Mouse (Mus musculus) liver, embryonic 14.5 days (tissue): ENCODE measurements around the gene Tmem98. TPM values are rescaled to one million over a fixed set of nuclear protein-coding genes. Genes with fewer than 3 reads are reported as not detected.

Experiments used
- ATAC-seq: fragments of 200-750 bp; cut with Nextera tagmentation; 2 replicates; pipeline ENCODE4 v1.8.0; 2017; ENCODE audit warnings: moderate number of reproducible peaks, mild to moderate bottlenecking, moderate library complexity; ENCODE audit not compliant: insufficient read depth
- DNase-seq, 3 experiments: peaks; one replicate each; pipeline ENCODE4 v3.0.0-alpha.2; 2012 to 2013; ENCODE audit warnings: low read depth in 3 of 3, low spot score in 3 of 3
- H3K27ac ChIP-seq: fragments of 300-500 bp; sonication (generic); 2 replicates; pipeline ENCODE4 v1.5.1; 2014; ENCODE audit warnings: moderate library complexity, mild to moderate bottlenecking, control low read depth, inconsistent platforms
- H3K27me3 ChIP-seq: fragments of 300-500 bp; sonication (generic); 2 replicates; pipeline ENCODE4 v1.6.1; 2014; ENCODE audit warnings: mild to moderate bottlenecking, low read length, moderate library complexity; ENCODE audit not compliant: control insufficient read depth, insufficient read depth
- H3K36me3 ChIP-seq: fragments of 300-500 bp; sonication (generic); replicated peaks from 2 replicates; pipeline ENCODE4 v1.6.1; 2014; ENCODE audit warnings: low read depth; ENCODE audit not compliant: control insufficient read depth, insufficient read depth
- H3K4me1 ChIP-seq, 2 experiments: fragments of 200-500 bp in 1 of 2; fragments of 300-500 bp in 1 of 2; sonication (generic) in 1 of 2; replicated peaks; 2 replicates each; pipeline ENCODE4 v1.6.1; 2012 to 2014; ENCODE audit warnings: antibody characterized with exemption in 1 of 2, inconsistent platforms in 1 of 2, low read length in 1 of 2; ENCODE audit not compliant: control insufficient read depth in 2 of 2, insufficient read depth in 2 of 2
- H3K4me2 ChIP-seq: fragments of 300-500 bp; sonication (generic); 2 replicates; pipeline ENCODE4 v1.6.1; 2014; ENCODE audit warnings: low read depth, mild to moderate bottlenecking, control low read depth, moderate library complexity
- H3K4me3 ChIP-seq, 2 experiments: fragments of 200-500 bp in 1 of 2; fragments of 300-500 bp in 1 of 2; sonication (generic) in 1 of 2; 2 replicates each; pipeline ENCODE4 v1.5.1; 2012 to 2014; ENCODE audit warnings: low read depth in 2 of 2, low read length in 2 of 2, mild to moderate bottlenecking in 2 of 2, control low read depth in 1 of 2, inconsistent platforms in 1 of 2, moderate library complexity in 1 of 2; ENCODE audit not compliant: insufficient read depth in 1 of 2
- H3K9ac ChIP-seq: fragments of 300-500 bp; sonication (generic); replicated peaks from 2 replicates; pipeline ENCODE4 v1.6.1; 2014; ENCODE audit warnings: mild to moderate bottlenecking, control low read depth, moderate library complexity
- H3K9me3 ChIP-seq: fragments of 300-500 bp; sonication (generic); 2 replicates; pipeline ENCODE4 v1.6.1; 2016; ENCODE audit warnings: low read length, mixed read lengths; ENCODE audit not compliant: control insufficient read depth
- CTCF ChIP-seq: IDR thresholded peaks from 2 replicates; pipeline ENCODE4 v1.5.1; 2016; ENCODE audit warnings: antibody characterized with exemption, low read depth, control low read depth
- EP300 ChIP-seq: IDR thresholded peaks from 2 replicates; pipeline ENCODE4 v1.6.1; 2016; ENCODE audit warnings: antibody characterized with exemption, low read depth
- WGBS: fragments of 180-500 bp; shearing (Covaris S2); extraction: QIAGEN DNeasy Blood & Tissue Kit; methylation state at CpG from one replicate; pipeline ENCODE4 v1.1.7; 2014; ENCODE audit not compliant: insufficient replicate concordance; 5-methylcytosine and 5-hydroxymethylcytosine counted together
- polyA plus RNA-seq, 2 experiments: library from polyadenylated mRNA; depleted of rRNA in 1 of 2; stranded (reverse) in 1 of 2; unstranded in 1 of 2; fragments of >200 nt; fragmentation: Nextera tagmentation in 1 of 2; extraction: Ambion mirVana in 1 of 2; gene quantifications; 2 replicates each; pipeline versions ENCODE4 v1.2.1 to v1.2.3; 2012 to 2014

Gene Tmem98
- polyA plus RNA-seq, 2 experiments, result 5.5 to 7.3 TPM

GRCm38 (mm10) chr11:80835395-80835794 lies 25.4 kb downstream of the Tmem98 start:
- ATAC-seq (no peak), DNase-seq (no peak)
- no peak for TF ChIP-seq EP300
- TF ChIP-seq CTCF, result no peak
- H3K27me3 ChIP-seq, result no peaks in the 10 kb centered on the region
- WGBS, result 75% methylated on average over 2 of the region's 2 CpGs
- H3K27ac ChIP-seq, result no peak overlapping the region
- no peak overlapping the region for H3K4me3 ChIP-seq
- H3K4me2 ChIP-seq, result no peak overlapping the region
- H3K9me3 ChIP-seq, result no peaks in the 10 kb centered on the region
- no peaks in the 10 kb centered on the region for H3K4me1 ChIP-seq
- H3K36me3 ChIP-seq, result no peaks in the 10 kb centered on the region
- H3K9ac ChIP-seq, result no peak overlapping the region

GRCm38 (mm10) chr11:80835841-80836240 lies 25.9 kb downstream of the Tmem98 start:
- H3K9me3 ChIP-seq, result no peaks in the 10 kb centered on the region
- H3K36me3 ChIP-seq, result no peaks in the 10 kb centered on the region
- 37% methylated on average over 4 of the region's 4 CpGs for WGBS
- H3K4me3 ChIP-seq, result no peak overlapping the region
- DNase-seq, result no peak
- TF ChIP-seq EP300 (no peak), CTCF (no peak)
- ATAC-seq, result no peak
- H3K9ac ChIP-seq, result no peak overlapping the region
- no peak overlapping the region for H3K4me2 ChIP-seq
- no peak overlapping the region for H3K27ac ChIP-seq
- no peaks in the 10 kb centered on the region for H3K27me3 ChIP-seq
- no peaks in the 10 kb centered on the region for H3K4me1 ChIP-seq

GRCm38 (mm10) chr11:80838724-80839123 lies 28.7 kb downstream of the Tmem98 start:
- Histone ChIP-seq H3K27ac (no peak overlapping the region), H3K4me3 (no peak overlapping the region), H3K9ac (no peak overlapping the region), H3K9me3 (no peaks in the 10 kb centered on the region), H3K4me1 (no peaks in the 10 kb centered on the region), H3K27me3 (no peaks in the 10 kb centered on the region), H3K4me2 (no peak overlapping the region), H3K36me3 (no peaks in the 10 kb centered on the region)
- 56% methylated on average over 1 of the region's 1 CpGs for WGBS
- ATAC-seq (no peak), DNase-seq (no peak)
- TF ChIP-seq EP300 (no peak), CTCF (peak; percentile 26; the same call in 1 of the 2 replicates)

GRCm38 (mm10) chr11:80843435-80843834 lies 33.5 kb downstream of the Tmem98 start:
- TF ChIP-seq EP300 (no peak), CTCF (no peak)
- DNase-seq, result no peak
- Histone ChIP-seq H3K4me1 (no peaks in the 10 kb centered on the region), H3K9me3 (no peaks in the 10 kb centered on the region), H3K27ac (no peak overlapping the region), H3K4me3 (no peak overlapping the region), H3K27me3 (no peaks in the 10 kb centered on the region), H3K36me3 (no peaks in the 10 kb centered on the region), H3K4me2 (no peak overlapping the region), H3K9ac (no peak overlapping the region)
- 29% methylated on average over 2 of the region's 2 CpGs for WGBS
- ATAC-seq, result no peak

- Histone ChIP-seq H3K4me1 (no peaks in the 10 kb centered on the region), H3K4me2 (no peak overlapping the region), H3K9ac (no peak overlapping the region), H3K9me3 (no peaks in the 10 kb centered on the region), H3K27me3 (no peaks in the 10 kb centered on the region), H3K36me3 (no peaks in the 10 kb centered on the region), H3K4me3 (no peak overlapping the region), H3K27ac (no peak overlapping the region)
- ATAC-seq (no peak), DNase-seq (no peak)
- WGBS, result 60% methylated on average over 7 of the region's 7 CpGs
- TF ChIP-seq CTCF (no peak), EP300 (no peak)
Observed at GRCm38 (mm10) chr11:80845486-80845885, 35.5 kb downstream of the Tmem98 start.
